Mouse (Mus musculus) CD4-positive, CD25-positive, alpha-beta regulatory T cell, adult 2 months (primary cell): Measurements from ENCODE around the gene Wnt6.
A peak's percentile ranks its signal among the peaks of the same experiment; 100 is the strongest.
"Not testable (repeated sequence)": the region's sequence is repeated elsewhere in the genome, so short reads cannot be mapped to it uniquely, and the experiment has no call there.

Experiments
- DNase-seq: peaks from one replicate; pipeline ENCODE4 v3.0.0-alpha.2; 2012; ENCODE audit warnings: low read depth, low spot score

Gene Wnt6

DNA sequence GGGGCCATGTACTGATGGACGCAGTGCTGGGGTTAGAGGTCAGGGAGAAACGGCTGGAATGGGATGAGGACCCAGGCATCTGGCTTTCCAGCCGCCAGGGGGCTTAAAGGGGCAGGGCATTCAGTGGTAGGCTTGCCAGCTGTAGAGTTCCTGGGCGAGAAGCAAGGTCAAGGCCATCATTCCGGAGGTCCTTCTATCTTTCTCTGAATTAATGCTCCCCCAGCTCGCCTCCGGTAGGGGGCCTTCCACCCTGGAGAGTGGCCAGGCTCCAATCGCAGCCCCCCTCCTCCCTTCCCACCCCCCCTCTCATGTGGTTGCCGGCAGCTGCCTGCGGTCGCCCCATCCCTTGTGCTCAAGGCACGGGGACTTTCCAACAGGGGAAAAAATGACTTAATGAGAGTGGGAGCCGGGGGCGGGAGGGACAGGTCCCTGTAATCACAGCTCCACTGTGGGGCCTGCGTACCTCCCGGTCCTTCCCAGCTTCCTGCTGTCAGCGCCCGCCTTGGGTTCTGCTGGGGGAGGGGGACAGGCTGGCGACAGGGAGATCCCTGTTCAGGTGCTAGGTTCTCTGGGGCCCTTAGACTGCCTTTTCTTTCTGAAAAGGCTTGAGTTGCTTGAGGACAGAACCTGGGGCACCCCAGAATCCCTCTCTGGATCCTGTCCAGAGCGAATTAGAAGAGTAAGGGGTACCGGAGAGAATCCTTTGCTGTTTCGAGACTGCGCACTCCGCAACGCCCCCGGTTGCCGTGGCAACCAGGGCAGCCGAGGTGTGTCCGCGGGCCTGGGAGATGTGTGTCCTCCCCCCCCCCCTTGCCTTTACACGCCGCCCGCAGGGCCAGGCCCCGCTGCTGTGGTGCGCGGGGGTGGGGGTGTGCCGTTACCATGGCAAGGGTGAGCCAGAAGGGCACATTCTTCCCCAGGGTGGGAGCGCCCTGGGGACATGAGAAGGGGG is 34.9 kb downstream of the Wnt6 start:
- DNase-seq: peak; percentile 87

DNA sequence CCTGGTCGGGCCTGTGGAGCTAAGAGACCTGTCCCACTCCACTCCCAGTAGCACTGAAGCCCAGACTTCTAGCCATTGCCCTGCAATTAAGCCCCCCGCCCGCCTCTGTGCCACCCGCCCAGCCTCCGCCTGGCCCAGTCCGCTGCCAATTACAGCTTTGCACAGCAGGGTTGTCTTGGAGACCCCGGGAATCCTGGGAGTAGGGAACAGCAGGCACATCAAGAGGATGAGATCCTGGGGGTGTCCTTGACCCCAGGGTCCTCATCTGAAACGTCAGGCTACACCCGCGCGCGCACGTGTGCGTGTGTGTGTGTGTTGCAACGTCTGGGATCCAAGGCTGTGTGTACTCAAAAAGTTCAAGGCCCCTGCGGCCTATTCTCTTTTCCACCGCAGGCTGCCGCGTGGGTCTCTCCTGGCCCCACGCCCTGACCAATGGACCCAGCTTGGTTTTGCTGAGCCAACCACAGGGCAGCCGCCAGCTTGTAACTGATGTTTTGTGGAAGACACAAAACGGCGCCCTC is 35.9 kb downstream of the Wnt6 start:
- DNase-seq: no peak

DNA sequence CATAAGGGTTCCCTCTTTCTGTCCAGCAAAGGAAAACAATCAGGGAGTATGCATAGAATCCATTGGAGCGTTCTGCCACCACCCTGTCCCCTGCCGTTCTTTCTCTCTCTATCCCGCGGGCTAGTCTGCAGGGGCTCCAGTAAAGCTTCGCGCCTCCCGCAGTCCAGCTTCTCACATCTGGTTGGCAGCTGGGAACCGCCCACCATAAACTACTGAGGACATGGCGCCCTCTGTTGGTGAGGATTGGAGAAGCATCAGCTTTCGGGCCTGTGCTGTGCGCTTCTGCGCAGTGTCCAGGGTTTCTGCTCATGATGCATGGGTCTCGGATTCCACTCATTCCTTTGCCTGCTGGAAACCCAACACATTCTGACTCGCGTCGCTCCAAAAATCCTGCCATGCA is 36.4 kb downstream of the Wnt6 start:
- peak; percentile 93 for DNase-seq

DNA sequence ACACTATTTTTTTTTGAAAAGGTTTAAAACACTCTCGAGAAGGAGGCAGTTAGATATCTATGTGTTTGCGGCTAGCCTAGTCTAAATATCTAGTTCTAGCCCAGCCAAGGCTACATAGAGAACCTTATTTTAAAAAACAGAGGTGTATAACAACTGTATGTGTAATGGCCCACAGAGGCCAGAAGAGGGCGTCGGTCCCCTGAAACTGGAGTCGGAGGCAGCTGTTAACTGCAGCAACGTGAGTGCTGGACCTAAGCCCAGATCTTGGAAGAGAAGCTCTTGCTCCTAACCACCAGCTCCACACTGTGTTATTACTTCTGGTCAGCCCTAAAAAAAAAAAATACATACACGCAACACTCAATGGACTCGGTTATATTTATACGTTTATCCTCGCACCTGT is 37.3 kb downstream of the Wnt6 start:
- peak; percentile 28 for DNase-seq

DNA sequence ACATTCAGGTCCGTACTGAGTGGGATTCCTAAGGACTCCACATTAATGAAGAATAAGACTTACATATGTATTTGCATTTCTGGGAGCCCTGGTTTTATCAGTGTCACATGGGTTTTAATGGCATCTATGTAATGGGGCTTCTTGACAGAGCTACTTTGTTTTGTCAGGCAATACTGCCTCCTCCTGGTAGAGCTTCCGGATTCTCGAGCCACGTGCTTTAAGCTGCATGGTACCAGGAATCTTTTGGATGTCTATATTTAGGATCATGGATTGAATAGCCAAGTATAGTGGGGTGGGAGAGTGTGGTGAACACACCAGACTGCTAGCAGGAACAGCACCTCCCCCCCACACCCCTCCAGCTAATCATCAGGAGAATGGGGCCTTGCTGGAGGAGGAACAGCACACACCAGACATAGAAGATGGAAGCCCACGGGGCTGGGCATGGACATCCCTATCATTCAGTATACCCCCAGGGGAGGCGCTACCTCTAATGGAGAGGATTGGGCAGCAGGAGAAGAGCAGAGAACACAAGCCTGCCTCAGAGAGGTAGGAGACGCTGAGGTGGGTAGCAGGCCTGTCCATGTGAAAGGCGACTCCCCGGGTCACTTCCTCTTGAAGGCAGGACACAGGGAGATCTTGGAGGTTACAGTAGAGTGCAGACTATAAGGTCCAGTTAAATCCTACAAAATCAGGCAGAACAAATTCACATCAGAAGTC is 43.4 kb downstream of the Wnt6 start:
- DNase-seq: peak; percentile 39

DNA sequence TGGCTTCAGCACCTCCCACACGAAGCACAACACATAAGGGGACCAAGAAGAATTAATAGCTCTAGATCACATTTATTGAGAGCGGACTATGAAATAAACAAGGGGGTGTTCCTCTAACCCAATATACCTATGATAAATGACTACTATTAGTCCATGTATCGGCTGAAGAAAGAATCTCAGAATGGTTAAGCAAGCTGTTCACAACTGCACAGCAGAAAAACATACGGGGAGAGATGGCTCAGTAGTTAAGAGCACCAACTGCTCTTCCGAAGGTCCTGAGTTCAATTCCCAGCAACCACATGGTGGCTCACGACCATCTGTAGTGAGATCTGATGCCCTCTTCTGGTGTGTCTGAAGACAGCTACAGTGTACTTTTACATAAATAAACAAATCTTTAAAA is 44.3 kb downstream of the Wnt6 start:
- not testable (repeated sequence) for DNase-seq

DNA sequence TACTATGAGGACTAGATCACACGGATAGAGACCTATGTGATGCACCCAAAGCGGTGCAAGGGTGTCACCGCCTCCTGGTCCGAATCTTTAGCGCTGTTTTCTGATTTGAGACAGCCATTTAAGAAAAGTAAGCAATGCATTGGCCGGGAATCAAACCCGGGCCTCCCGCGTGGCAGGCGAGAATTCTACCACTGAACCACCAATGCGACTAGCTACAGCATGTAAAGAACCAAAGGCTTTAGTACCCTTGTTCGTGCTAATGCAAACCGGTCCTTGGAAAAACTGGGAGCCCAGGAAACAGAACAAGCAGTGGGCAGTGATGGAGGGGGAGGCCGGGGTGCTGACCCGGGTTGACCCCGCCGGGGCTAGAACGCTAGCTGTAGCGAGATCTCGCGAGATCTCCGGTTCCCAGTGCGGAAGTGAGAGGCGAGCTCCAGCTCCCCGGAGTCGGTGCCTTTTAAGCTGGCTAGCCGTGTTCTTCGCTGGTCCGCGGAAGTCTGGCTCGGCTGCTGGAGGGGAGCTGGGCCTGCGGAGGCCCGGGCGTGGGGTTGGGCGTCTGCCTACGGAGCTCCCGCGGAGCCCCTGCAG is 45.0 kb downstream of the Wnt6 start:
- peak; percentile 94 for DNase-seq

DNA sequence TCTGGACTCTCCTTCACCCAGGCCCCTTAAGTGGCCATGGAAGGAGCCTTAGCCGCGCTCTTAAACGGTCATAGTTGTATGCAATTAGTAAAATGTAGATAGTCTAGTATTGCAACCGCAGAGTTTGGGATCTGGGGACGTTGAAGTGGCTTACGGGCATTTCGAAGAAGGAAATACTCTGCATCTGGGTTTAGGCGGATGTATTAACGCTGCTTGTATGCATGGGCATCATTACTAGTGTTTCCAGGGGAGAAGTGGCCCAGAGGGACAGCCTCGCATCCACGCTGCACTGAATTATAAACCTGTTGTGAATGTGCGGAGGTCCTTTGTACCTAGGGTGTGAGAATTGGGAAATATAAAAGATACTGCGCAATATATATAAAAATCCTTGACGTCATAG is 45.5 kb downstream of the Wnt6 start:
- no peak for DNase-seq

DNA sequence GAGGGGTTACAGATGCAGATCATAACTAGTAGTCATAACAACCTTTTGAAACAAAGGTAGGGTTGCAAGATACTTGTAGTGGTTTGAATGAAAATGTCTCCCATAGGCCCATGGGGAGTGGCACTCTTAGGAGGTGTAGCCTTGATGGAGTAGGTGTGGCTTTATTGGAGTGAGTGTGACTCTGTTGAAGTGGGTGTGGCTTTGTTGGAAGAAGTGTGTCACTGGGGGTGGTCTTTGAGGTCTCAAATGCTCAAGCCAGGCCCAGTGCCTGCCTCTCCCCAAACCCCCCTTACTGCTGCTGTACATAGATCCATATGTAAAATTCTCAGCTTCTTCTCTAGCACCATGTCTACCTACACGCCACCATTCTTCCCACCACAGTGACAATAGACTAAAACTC is 46.8 kb downstream of the Wnt6 start:
- DNase-seq: no peak

DNA sequence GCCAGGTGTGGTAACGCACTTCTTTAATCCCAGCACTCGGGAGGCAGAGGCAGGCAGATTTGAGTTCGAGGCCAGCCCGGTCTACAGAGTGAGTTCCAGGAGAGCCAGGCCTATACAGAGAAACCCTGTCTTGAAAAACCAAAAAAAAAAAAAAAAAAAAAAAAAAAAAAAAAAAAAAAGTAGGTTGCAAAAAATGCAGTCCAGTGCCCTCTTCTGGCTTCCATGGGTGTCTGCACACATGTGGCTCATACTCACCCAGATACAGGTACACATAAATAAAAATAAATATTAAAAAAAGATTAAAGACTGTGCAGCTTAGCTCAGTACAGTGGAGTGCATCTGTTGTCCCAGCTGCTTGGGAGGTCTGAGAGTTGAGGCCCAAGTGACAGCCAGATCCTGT is 51.9 kb downstream of the Wnt6 start:
- DNase-seq: not testable (repeated sequence)

DNA sequence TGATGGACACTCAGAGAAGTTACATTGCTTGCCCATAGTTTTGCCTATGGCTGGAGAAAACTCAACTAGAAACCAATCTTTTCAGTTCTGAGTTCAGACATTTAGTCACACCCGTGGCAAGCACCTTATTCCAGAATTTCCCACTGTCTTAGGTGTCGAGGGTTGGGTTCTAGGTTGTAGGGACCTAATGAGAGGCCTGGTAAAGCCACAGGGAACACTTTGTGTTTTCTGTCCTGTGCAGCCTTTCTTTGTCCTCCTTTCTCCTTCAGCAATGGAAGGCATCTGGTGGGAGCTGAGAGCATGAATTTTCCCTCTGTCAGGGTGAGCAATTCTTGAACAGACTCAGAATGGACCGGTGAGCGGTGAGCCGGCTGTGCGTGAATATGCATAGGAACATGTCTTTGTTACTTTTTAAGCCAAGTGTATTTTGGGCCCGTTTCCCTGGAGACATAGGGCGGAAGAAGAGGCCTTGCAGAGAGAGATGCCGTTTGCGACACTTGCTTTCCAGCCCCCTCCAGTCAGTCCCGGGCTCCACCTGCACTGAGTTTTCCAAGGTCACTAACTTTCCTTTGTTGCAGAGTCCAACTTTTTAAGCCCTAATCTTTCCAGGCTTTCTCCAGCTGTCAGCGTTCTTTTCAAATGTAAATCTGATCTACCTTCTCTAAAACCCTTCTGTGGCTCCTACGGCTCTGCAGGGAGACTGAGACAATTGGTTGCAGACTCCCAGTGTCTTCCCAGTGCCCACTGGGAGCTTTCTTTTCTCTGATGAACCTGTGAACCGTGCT is 53.0 kb downstream of the Wnt6 start:
- no peak for DNase-seq

DNA sequence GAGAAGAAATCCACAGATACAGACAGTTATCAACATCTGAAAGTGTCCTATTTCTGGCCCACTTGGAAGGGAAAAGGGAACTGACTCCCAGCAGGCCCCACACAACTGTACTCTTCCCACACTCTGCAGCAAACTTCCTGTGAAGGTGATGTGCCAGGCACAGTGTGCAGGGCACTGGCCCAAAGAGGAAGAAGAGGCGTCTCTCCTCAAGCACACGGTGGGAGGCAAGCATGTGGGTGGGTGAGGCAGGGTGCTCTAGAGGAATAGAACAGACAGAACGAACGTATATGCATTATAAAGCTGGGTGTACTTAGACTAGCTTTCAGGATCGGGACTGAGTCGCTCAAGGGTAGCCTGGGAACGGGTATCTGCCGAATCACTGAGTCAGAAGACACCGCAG is 58.4 kb downstream of the Wnt6 start:
- DNase-seq: no peak

DNA sequence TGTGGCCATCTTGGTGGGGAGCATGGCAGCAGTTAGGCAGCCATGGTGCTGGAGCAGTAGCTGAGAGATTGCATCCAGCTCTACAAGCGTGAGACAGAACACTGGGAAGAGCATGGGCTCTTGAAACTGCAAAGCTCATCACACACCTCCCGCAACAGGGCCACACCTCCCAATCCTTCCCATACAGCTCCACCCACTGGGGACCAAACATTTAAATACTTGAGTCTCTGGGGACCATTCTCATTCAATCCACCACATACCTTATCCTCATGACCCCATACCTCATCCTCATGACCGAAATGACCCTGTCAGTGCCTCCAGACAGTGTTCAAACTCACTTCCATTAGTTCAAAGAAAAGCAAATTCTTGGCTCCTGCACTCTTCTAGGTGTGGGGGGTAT is 61.6 kb downstream of the Wnt6 start:
- DNase-seq: no peak
